Mouse (Mus musculus) MN1 (cell line): ENCODE results near the gene Lzts2.
"Not testable (repeated sequence)": the region's sequence is repeated elsewhere in the genome, so short reads cannot be mapped to it uniquely, and the experiment has no call there.

ENCODE experiments used
- DNase-seq: peaks from one replicate; pipeline ENCODE4 v3.0.0-alpha.2; 2016; ENCODE audit warnings: low spot score

The Lzts2 gene

DNA sequence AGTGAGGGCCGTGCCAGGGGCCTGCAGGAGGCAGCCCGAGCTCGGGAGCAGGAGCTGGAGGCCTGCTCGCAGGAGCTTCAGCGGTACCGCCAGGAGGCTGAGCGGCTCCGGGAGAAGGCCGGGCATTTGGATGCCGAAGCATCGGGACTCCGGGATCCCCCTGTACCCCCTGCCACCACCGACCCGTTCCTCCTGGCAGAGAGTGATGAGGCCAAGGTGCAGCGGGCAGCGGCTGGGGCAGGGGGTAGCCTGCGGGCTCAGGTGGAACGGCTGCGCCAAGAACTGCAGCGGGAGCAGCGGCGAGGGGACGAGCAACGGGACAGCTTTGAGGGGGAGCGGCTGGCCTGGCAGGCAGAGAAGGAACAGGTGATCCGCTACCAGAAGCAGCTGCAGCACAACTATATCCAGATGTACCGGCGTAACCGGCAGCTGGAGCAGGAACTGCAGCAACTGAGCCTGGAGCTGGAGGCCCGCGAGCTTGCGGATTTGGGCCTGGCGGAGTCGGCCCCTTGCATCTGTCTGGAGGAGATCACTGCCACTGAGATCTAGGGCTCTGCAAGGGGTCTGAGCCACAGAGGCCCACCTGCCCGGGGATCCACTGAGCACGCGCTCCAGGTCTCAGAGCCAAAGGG is 11.8 kb downstream of the Lzts2 start:
- no peak for DNase-seq

DNA sequence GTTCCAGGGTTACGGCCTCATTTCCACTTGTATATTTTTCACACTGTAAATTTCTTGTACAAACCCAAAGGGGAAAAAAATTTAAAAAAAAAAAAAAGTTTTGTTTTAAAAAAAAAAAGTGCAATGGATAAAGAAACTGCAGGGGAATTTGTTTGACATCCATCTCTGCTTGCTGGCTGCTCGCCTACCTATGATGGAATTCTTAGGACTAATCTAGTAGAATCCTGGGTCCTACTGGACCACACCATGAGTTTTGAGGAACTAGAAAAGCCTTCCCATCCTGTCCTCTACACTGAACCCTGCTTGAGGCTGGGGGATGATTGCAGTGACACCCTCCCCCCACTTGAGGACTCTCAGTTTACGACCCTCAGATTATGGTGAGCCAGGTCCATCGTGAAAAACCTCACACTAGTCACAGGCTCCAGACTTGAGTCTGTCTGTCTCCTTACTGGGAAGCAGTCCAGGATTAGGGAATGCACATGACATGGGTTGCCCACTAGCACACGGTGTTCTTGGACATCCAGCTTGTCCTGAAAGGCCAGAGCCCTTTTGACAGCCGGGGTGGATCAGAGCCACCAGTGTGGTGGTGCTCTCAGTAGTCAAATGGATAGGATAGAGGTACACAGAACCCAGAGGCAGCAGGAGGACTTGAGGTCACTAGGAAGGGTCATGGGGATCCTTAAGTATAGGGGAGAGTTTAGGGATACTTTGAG is 12.9 kb downstream of the Lzts2 start:
- no peak for DNase-seq

GRCm38 (mm10) chr19:45027848-45028247 is 13.6 kb downstream of the Lzts2 start:
- DNase-seq: no peak

DNA sequence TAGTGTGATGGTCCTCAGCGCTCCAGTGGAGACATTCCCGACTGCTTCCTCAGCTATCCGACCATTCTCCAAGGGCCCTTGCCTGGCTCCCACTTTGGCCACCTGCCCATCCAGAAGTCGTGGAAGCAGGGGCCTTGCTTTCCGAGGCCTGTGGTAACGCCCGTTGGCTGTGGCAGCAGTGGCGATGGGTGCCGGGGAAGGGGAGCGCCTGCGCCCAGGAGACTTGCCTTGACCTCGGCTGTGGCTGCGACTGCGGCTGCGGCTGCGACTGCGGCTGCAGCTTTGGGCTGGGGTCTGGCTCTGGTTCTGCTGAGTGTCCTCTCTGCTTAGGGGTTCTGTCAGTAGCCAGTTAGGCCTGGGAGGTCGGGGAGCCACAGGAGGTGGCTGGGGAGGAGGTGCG is 14.5 kb downstream of the Lzts2 start:
- DNase-seq: no peak

DNA sequence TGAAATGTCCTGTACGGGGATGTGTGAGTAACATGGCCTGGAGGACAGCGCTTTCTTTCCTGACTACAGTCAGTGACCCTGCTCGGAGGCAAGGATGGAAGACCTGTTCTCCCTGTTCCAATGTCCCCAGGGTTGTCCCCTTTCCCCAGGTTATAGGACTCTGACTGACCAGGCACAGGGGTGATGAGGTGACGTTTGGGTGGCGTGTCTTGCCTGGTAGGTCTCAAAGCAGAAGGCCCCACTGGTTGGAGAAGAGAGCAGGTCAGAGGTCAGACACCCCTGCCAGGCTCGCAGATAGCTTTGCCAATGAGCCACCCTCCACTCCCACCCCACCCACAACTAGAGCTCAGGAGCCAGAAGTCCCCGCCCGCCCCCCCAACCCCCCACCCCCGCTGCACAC is 15.4 kb downstream of the Lzts2 start:
- no peak for DNase-seq

- no peak for DNase-seq
Observed at GRCm38 (mm10) chr19:45030111-45030510, 15.9 kb downstream of the Lzts2 start.

DNA sequence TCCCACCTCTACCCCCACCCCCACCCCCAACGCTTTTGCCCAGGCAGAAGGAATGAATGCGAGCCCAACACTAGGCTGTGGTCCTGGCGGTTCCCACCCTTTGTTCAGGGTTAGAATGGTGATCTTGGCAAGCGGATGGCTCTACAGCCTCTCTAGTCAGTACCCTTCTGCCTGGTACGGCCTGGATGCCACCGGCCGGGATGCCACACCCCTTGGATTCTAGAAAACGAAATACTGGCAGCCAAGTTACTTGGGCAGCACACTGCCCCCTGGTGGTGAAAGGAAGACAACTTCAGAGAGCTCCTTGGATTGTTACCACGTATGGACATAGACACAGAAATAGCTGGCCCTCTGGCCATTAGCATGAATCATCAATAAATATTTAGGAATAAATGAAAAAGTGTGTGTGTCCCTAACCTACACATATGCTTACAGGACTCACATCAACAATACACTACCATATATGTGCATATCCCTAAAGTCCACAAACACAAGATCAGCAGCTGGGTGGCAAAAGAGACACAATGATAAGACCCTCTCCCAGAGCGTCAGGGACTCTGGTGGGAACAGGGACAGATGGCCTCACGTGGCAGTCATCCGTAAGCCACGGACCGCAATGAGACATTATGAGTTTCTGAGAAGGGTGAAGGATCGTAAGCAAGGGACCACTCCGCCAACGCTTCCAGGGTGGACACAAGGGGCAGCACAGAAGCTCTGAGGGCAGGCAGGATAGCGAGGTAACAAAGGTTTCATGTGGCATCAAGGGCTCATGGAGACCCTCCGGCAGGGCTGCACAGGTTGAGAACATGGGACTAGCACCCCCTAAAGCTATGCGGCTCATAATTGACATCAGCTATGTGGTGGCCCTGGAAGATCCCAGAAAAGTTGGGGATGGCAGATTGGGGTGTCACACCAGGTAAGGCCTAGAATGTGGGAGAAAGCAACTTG is 16.8 kb downstream of the Lzts2 start:
- peak; percentile 86 for DNase-seq

GRCm38 (mm10) chr19:45031780-45032179 is 17.6 kb downstream of the Lzts2 start:
- peak; percentile 79 for DNase-seq

DNA sequence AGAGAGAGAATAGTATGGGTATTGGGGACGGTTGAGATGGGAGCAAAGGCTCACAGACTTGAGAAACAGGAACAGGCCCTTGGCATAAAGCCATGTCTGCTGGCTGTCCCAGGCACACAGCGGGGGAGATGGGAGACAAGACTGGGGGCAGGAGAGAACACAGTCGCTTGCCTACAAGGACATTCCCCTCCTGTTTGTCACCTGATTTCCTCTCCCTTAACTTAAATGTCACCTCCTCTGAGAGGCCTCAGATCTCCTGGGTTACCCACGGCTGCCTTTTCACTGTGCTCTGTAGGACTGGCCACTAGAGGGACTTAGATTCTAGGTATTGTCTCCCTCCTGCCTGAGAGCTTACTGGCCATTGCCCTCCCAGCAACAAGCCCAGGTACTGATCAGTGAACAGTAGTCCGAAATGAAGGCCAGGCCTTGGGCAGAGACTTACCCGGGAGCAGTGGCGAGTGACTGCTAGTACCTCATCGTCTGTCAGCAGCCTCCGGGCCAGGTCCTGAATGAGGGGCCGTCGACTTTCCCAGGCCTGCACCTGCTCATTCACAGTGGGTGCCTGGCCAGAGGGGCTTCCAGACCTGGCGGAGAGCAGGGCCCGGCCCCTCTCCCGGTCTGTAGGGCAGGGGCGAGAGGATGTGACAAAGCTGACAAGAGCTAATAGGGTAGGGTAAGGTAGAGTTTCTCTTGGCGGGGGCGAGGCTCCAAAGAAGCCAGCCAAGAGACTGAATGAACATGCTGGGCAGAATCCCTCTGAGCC is 18.5 kb downstream of the Lzts2 start:
- peak; percentile 62 for DNase-seq

DNA sequence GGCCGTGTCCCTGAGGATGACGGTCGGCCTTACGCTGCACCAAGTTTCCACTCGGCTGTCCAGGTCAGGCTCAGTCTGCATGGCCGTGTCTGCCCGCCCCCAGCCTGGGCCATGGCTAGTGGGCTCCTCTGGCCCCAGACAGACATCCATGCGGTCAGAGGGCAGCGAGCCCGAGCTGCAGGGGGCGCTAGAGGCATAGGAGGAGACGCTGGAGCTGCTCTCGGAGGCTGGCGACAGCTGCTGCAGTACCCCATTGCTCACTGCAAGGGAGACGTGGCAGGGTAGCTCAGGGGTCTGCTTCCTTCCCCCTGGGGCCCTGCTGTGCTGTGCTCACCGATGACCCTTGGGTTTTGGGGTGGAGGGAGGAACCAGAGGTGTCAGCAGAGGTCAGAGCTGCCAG is 22.7 kb downstream of the Lzts2 start:
- DNase-seq: no peak

- DNase-seq: not testable (repeated sequence)
Observed at GRCm38 (mm10) chr19:45038198-45038597, 24.0 kb downstream of the Lzts2 start.

GRCm38 (mm10) chr19:45040214-45040613 is 26.0 kb downstream of the Lzts2 start:
- no peak for DNase-seq

GRCm38 (mm10) chr19:45044389-45044927 is 30.2 kb downstream of the Lzts2 start:
- DNase-seq: no peak

GRCm38 (mm10) chr19:45045236-45045635 is 31.0 kb downstream of the Lzts2 start:
- DNase-seq: no peak

DNA sequence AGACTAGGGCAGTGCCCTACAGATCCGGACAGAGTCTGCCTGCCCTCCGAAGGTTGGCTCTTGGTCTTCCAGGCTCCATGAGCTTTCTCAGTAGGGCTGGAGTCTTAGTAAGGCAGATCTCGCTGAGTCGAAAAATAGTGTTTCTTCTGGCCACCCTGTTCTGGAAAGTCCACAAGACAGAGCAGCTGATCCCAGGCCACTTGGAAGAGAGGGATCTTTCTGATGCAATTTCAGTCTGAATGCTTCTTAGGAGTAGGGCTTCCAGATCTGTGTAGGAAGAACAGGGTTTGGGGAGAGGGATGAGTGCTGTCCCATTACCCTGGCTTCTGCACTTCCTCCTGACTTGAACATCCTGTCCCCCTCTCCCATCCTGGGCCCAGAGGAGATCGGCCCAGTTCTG is 31.4 kb downstream of the Lzts2 start, which contains the start of gene Pdzd7:
Gene Pdzd7 (minus strand): TSS at position 67 of the 400 bp plus-strand sequence.
- no peak for DNase-seq

DNA sequence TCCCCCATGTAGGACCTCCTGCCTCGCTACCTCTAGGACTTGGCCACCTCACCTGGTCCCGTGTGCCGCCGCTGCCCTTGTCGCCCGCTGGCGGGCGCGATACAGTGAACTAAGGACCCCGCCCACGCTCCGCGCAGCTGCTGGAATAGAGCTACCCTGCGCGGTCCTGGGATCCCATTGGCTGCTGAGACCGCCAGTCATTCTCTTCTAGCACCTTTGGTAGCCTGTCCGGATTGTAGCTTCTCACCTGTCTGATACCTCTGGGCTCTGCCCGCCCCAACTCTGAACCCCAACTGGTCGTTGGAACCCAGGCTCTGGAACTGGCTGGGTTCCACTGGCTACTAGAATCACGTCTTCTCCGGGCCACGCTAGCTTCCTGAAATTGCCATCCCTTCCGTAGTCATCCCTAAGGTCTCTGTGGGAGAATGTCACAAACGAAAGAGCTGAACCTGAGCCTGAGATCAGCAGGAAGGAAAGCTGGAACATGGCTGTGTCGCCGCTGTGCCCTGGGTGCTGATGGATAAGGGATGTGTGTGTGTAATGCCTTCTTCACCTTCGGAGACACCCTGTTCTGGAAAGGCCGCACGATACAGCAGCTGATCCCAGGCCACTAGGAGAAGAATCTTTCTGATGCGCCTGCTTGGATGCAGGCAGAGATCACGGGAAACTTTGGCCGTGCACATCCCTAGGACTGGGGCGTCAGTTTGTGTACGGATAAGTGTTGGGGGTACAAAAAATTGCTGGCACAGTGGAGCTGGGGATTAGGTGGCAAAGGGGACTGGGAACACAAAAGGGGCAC is 32.5 kb downstream of the Lzts2 start:
- DNase-seq: peak; percentile 90

GRCm38 (mm10) chr19:45047417-45047934 is 33.3 kb downstream of the Lzts2 start, which contains the start of gene Sfxn3:
Sfxn3 (plus strand) TSS chr19:45047503.
- peak; percentile 92 for DNase-seq

DNA sequence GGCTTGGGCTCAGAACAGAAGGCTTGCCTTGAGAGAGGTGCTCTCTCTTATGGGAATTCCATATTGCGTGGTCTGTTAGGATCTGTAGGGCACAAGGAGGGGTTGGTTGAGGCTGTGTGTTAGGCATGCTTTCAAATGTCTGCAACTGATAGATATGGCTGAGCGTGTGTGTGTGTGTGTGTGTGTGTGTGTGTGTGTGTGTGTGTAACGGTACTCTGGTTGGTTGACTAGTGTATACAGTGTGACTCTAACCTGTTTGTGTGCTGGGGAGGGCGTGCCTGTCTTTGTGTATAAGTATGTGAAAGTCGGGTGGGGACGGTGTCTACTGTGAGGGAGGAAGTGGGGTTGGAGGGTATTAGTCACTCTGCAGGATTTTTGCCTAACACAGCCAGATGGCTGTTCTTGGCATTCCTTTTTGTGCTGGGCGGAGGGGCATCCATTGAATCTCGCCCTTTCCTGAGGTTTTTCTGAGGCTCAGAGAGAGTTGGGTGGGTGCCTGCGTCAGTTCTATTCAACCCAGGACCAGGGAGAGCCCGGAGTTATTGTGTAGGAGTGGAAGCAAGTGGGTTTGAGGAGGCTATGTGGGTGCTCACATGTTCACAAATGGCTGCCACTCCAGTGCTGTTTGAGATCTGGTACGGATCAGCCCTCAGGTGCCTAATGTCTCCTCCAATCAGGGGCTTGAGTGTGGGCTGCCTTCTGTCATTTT is 33.9 kb downstream of the Lzts2 start:
- DNase-seq: peak; percentile 53

GRCm38 (mm10) chr19:45048644-45049365 is 34.6 kb downstream of the Lzts2 start:
- DNase-seq: no peak
